Mouse (Mus musculus) CH12.LX (cell line): ENCODE data around the gene Cgas. TPM values are rescaled to one million over a fixed set of nuclear protein-coding genes. Genes with fewer than 3 reads are reported as not detected.

Experiments used
- DNase-seq: peaks from one replicate; pipeline ENCODE4 v3.0.0-alpha.2; 2013; ENCODE audit errors: extremely low read depth
- H3K27ac ChIP-seq: 2 replicates; pipeline ENCODE4 v1.5.1; 2012; ENCODE audit warnings: low read depth, mild to moderate bottlenecking, control low read depth, moderate library complexity; ENCODE audit not compliant: insufficient read depth
- H3K27me3 ChIP-seq: replicated peaks from 2 replicates; pipeline ENCODE3; 2012; ENCODE audit warnings: inconsistent platforms
- H3K36me3 ChIP-seq, 2 experiments: replicated peaks in 1 of 2; 2 replicates each; pipeline versions ENCODE3 to v1.6.1; 2012; ENCODE audit warnings: inconsistent platforms in 1 of 2, low read length in 1 of 2, mild to moderate bottlenecking in 1 of 2, mixed read lengths in 1 of 2, moderate library complexity in 1 of 2; ENCODE audit not compliant: control insufficient read depth in 1 of 2, insufficient read depth in 1 of 2
- H3K4me1 ChIP-seq, 2 experiments: 2 replicates each; pipeline ENCODE4 v1.6.1; 2012; ENCODE audit warnings: inconsistent platforms in 1 of 2, moderate library complexity in 1 of 2; ENCODE audit not compliant: insufficient read depth in 2 of 2, control insufficient read depth in 1 of 2
- H3K4me2 ChIP-seq: 2 replicates; pipeline ENCODE4 v1.6.1; 2012; ENCODE audit warnings: low read depth, mild to moderate bottlenecking, control low read depth; ENCODE audit not compliant: poor library complexity, insufficient read depth, severe bottlenecking
- H3K4me3 ChIP-seq, 3 experiments: fragments of 150-350 bp in 1 of 3; sonication (generic) in 1 of 3; replicated peaks in 1 of 3; 2 replicates each; pipeline versions ENCODE3 to v1.5.1; 2011 to 2012; ENCODE audit warnings: low read depth in 2 of 3, low read length in 2 of 3, mild to moderate bottlenecking in 2 of 3, moderate library complexity in 2 of 3, control low read depth in 1 of 3, improper control_type of control experiment in 1 of 3, inconsistent platforms in 1 of 3, mixed read lengths in 1 of 3; ENCODE audit not compliant: poor library complexity in 1 of 3
- H3K79me2 ChIP-seq: replicated peaks from 2 replicates; pipeline ENCODE4 v1.6.1; 2012; ENCODE audit warnings: mild to moderate bottlenecking, moderate library complexity; ENCODE audit not compliant: control insufficient read depth, poor library complexity, insufficient read depth, severe bottlenecking; ENCODE audit errors: extremely low read depth
- H3K9ac ChIP-seq: 2 replicates; pipeline ENCODE4 v1.6.1; 2012; ENCODE audit warnings: low read depth, mild to moderate bottlenecking, control low read depth, moderate library complexity; ENCODE audit not compliant: insufficient read depth
- H3K9me3 ChIP-seq: replicated peaks from 2 replicates; pipeline ENCODE3; 2012; ENCODE audit warnings: low read length, inconsistent platforms, mixed read lengths
- CHD1 ChIP-seq: IDR thresholded peaks from 2 replicates; pipeline ENCODE4 v1.6.1; 2012; ENCODE audit warnings: low read depth, low read length, improper control_type of control experiment, inconsistent platforms
- CHD2 ChIP-seq: IDR thresholded peaks from 2 replicates; pipeline ENCODE4 v1.6.1; 2011; ENCODE audit warnings: low read length, improper control_type of control experiment
- CTCF ChIP-seq, 2 experiments: IDR thresholded peaks in 1 of 2; conservative IDR thresholded peaks in 1 of 2; 2 replicates each; pipeline ENCODE4 v1.5.1; 2011 to 2012; ENCODE audit warnings: low read depth in 2 of 2, low read length in 2 of 2, improper control_type of control experiment in 1 of 2, inconsistent platforms in 1 of 2, mild to moderate bottlenecking in 1 of 2, moderate library complexity in 1 of 2
- E2F4 ChIP-seq: IDR thresholded peaks from 2 replicates; pipeline ENCODE4 v1.6.1; 2011; ENCODE audit warnings: low read depth, low read length, improper control_type of control experiment; ENCODE audit not compliant: insufficient replicate concordance
- EP300 ChIP-seq: IDR thresholded peaks from 2 replicates; pipeline ENCODE4 v1.6.1; 2011; ENCODE audit warnings: low read length, improper control_type of control experiment
- ETS1 ChIP-seq: conservative IDR thresholded peaks from 2 replicates; pipeline ENCODE4 v1.6.1; 2012; ENCODE audit warnings: low read depth, mild to moderate bottlenecking, inconsistent platforms, low read length, improper control_type of control experiment, moderate library complexity
- HCFC1 ChIP-seq: IDR thresholded peaks from 2 replicates; pipeline ENCODE4 v1.6.1; 2012; ENCODE audit warnings: low read depth, mild to moderate bottlenecking, inconsistent platforms, low read length, improper control_type of control experiment
- JUN ChIP-seq: IDR thresholded peaks from 2 replicates; pipeline ENCODE4 v1.6.1; 2011; ENCODE audit warnings: low read depth, mild to moderate bottlenecking, low read length, improper control_type of control experiment, moderate library complexity; ENCODE audit not compliant: insufficient read depth
- JUND ChIP-seq: conservative IDR thresholded peaks from 2 replicates; pipeline ENCODE4 v1.6.1; 2011; ENCODE audit warnings: low read depth, low read length, improper control_type of control experiment
- MAFK ChIP-seq: IDR thresholded peaks from 2 replicates; pipeline ENCODE4 v1.6.1; 2011; ENCODE audit warnings: low read length, improper control_type of control experiment; ENCODE audit not compliant: insufficient replicate concordance
- MAX ChIP-seq: IDR thresholded peaks from 2 replicates; pipeline ENCODE4 v1.6.1; 2011; ENCODE audit warnings: low read length, improper control_type of control experiment
- MYC ChIP-seq: IDR thresholded peaks from 2 replicates; pipeline ENCODE4 v1.6.1; 2011; ENCODE audit warnings: low read depth, mild to moderate bottlenecking, improper control_type of control experiment, low read length
- NELFE ChIP-seq: IDR thresholded peaks from 2 replicates; pipeline ENCODE4 v1.6.1; 2011; ENCODE audit warnings: low read depth, low read length, improper control_type of control experiment
- NRF1 ChIP-seq: IDR thresholded peaks from 2 replicates; pipeline ENCODE4 v1.6.1; 2014; ENCODE audit warnings: low read depth, mild to moderate bottlenecking, inconsistent platforms, low read length, improper control_type of control experiment, moderate library complexity
- PAX5 ChIP-seq: IDR thresholded peaks from 2 replicates; pipeline ENCODE4 v1.6.1; 2012; ENCODE audit warnings: low read length, inconsistent platforms, mixed read lengths
- POLR2A ChIP-seq: IDR thresholded peaks from 2 replicates; pipeline ENCODE4 v1.6.1; 2011; ENCODE audit warnings: low read depth, mild to moderate bottlenecking, improper control_type of control experiment, low read length
- POLR2AphosphoS2 ChIP-seq: IDR thresholded peaks from 2 replicates; pipeline ENCODE4 v1.6.1; 2011; ENCODE audit warnings: low read depth, low read length, improper control_type of control experiment
- RCOR1 ChIP-seq: conservative IDR thresholded peaks from 2 replicates; pipeline ENCODE4 v1.6.1; 2012; ENCODE audit warnings: low read depth, mild to moderate bottlenecking, inconsistent platforms, low read length, improper control_type of control experiment
- SIN3A ChIP-seq: IDR thresholded peaks from 2 replicates; pipeline ENCODE4 v1.6.1; 2012; ENCODE audit warnings: low read length, improper control_type of control experiment, inconsistent platforms
- TBP ChIP-seq: conservative IDR thresholded peaks from 2 replicates; pipeline ENCODE4 v1.6.1; 2011; ENCODE audit warnings: low read depth, low read length, improper control_type of control experiment
- TCF12 ChIP-seq: IDR thresholded peaks from 2 replicates; pipeline ENCODE4 v1.6.1; 2014; ENCODE audit warnings: low read depth, mild to moderate bottlenecking, inconsistent platforms, low read length, improper control_type of control experiment
- UBTF ChIP-seq: IDR thresholded peaks from 2 replicates; pipeline ENCODE4 v1.6.1; 2012; ENCODE audit warnings: low read depth, mild to moderate bottlenecking, inconsistent platforms, low read length, improper control_type of control experiment, moderate library complexity
- USF2 ChIP-seq: conservative IDR thresholded peaks from 2 replicates; pipeline ENCODE4 v1.6.1; 2011; ENCODE audit warnings: low read depth, low read length, improper control_type of control experiment
- ZC3H11A ChIP-seq: IDR thresholded peaks from 2 replicates; pipeline ENCODE4 v1.6.1; 2012; ENCODE audit warnings: low read depth, mild to moderate bottlenecking, inconsistent platforms, low read length, improper control_type of control experiment
- ZKSCAN1 ChIP-seq: IDR thresholded peaks from 2 replicates; pipeline ENCODE4 v1.6.1; 2012; ENCODE audit warnings: low read depth, inconsistent platforms, low read length, improper control_type of control experiment, borderline replicate concordance
- ZMIZ1 ChIP-seq: IDR thresholded peaks from 2 replicates; pipeline ENCODE4 v1.6.1; 2012; ENCODE audit warnings: low read depth, mild to moderate bottlenecking, inconsistent platforms, low read length, improper control_type of control experiment
- dilution Hi-C: fragments of 300-500 bp; cut with MboI; formaldehyde crosslinking; loops from 2 replicates; pipeline ENCODE4 v1.14.3; 2020; ENCODE audit warnings: low sequenced_read_pairs; ENCODE audit not compliant: extremely low pct_unique_long_range_greater_than_20kb, extremely low pct_ligation_motif_present
- in situ Hi-C: fragments of 300-500 bp; cut with MboI; formaldehyde crosslinking; loops from 3 replicates; pipeline ENCODE4 v1.14.3; 2019; ENCODE audit warnings: low sequenced_read_pairs, low pct_ligation_motif_present, low pct_unique_long_range_greater_than_20kb, mixed read lengths
- polyA plus RNA-seq: library from polyadenylated mRNA; unstranded; fragments of >175 nt; gene quantifications from 2 replicates; pipeline ENCODE4 v1.2.1, GENCODE M21; 2012; ENCODE audit warnings: low read depth; ENCODE audit not compliant: insufficient read length
- total RNA-seq, 2 experiments: library from RNA; depleted of rRNA; stranded (reverse); fragments of 300-350 nt in 1 of 2; fragments of >200 nt in 1 of 2; gene quantifications; 2 replicates each; pipeline ENCODE4 v1.2.3; 2012 to 2014

The Cgas gene
- total and polyA plus RNA-seq, 3 experiments: not detected

DNA sequence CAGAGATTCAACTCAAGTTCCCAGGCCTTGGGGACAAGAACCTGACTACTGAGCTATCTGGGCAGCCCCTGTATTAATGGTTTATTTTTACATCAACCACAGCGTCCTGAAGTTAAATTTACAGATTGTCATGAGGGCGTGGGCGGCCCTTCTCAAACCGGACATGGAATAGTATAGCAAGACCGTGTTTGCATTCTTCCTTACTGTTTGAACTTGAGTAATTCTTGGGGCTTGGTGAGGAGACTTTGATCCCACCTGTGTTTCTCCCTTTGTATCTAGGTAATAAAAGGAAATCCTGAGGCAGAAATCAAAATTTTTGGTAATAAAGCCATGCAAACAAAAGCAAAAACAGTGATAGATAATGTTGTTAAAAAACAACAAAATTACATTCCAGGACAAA, 42.5 kb downstream of the Cgas start:
- DNase-seq: no peak
- Histone ChIP-seq H3K79me2 (no peaks in the 10 kb centered on the region), H3K4me2 (no peak overlapping the region), H3K4me3 (no peak overlapping the region), H3K9me3 (peaks cover 4% of the 10 kb centered on the region), H3K4me1 (peaks cover 0 to 2% of the 10 kb centered on the region in 2 experiments; a peak in 1 of 4 replicates), H3K27ac (no peak overlapping the region)
- TF ChIP-seq ETS1 (no peak), ZC3H11A (no peak), UBTF (no peak), CTCF (conservative IDR thresholded peaks at IDR 0.05 in 1 of 2, IDR thresholded peaks at IDR 0.05 in 1 of 2; ENCODE audit: low read depth in 2 of 2, low read length in 2 of 2) (no peak), TCF12 (no peak), E2F4 (no peak), ZKSCAN1 (no peak), HCFC1 (no peak), MYC (no peak), CHD1 (no peak), PAX5 (no peak), JUN (no peak), EP300 (no peak), RCOR1 (no peak), SIN3A (no peak), POLR2AphosphoS2 (no peak), POLR2A (no peak)
- TF ChIP-seq, all 38 proteins: peak for 0
- H3K9ac ChIP-seq: no peak overlapping the region
- dilution Hi-C loops (no loop called here), in situ Hi-C loops (no loop called here)
- no peaks in the 10 kb centered on the region for H3K27me3 ChIP-seq
- H3K36me3 ChIP-seq: no peaks in the 10 kb centered on the region

DNA sequence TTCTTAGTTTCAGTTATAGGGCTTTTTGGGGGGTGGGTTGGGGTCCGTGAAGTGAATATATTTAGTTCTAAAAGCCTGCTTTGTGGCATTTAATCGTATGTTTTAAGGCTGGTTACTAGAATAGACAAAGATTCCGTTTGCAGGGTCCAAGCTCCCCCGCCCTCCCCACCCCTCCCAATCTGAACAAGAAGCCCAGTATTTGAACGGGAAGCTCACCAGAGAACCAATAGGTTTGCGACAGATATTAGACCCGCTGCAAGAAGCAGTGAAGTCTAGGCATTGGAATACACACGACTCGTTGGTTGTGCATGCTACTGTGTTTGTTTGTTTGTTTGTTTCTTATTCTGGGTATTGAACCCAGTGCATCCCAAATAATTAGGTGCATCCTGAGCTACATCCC, 46.5 kb downstream of the Cgas start:
- no peak overlapping the region for H3K9ac ChIP-seq
- peaks cover 5% of the 10 kb centered on the region for H3K9me3 ChIP-seq
- no peak for DNase-seq
- dilution Hi-C loops (no loop called here), in situ Hi-C loops (no loop called here)
- H3K4me1 ChIP-seq: no peaks in the 10 kb centered on the region
- peaks cover 5% of the 10 kb centered on the region for H3K27me3 ChIP-seq
- no peak for TF ChIP-seq CHD1
- TF ChIP-seq ETS1: no peak
- no peak for TF ChIP-seq NRF1
- no peak for TF ChIP-seq POLR2A
- no peak for TF ChIP-seq CHD2
- TF ChIP-seq ZMIZ1: no peak
- no peak for TF ChIP-seq JUN
- no peak for TF ChIP-seq ZC3H11A
- no peak for TF ChIP-seq MAX
- TF ChIP-seq E2F4: no peak
- TF ChIP-seq PAX5: no peak
- TF ChIP-seq HCFC1: no peak
- TF ChIP-seq NELFE: no peak
- no peak for TF ChIP-seq USF2
- TF ChIP-seq CTCF (conservative IDR thresholded peaks at IDR 0.05 in 1 of 2, IDR thresholded peaks at IDR 0.05 in 1 of 2; ENCODE audit: low read depth in 2 of 2, low read length in 2 of 2): no peak
- TF ChIP-seq TBP: no peak
- no peak for TF ChIP-seq JUND
- no peak for TF ChIP-seq POLR2AphosphoS2
- no peak for TF ChIP-seq MAFK
- H3K4me2 ChIP-seq: no peak overlapping the region
- H3K27ac ChIP-seq: no peak overlapping the region
- no peak overlapping the region for H3K4me3 ChIP-seq
- H3K36me3 ChIP-seq: no peaks in the 10 kb centered on the region
- H3K79me2 ChIP-seq: no peaks in the 10 kb centered on the region
